Comparison of ENCODE assay signal across 9 mouse cellular contexts in the genomic region with DNA sequence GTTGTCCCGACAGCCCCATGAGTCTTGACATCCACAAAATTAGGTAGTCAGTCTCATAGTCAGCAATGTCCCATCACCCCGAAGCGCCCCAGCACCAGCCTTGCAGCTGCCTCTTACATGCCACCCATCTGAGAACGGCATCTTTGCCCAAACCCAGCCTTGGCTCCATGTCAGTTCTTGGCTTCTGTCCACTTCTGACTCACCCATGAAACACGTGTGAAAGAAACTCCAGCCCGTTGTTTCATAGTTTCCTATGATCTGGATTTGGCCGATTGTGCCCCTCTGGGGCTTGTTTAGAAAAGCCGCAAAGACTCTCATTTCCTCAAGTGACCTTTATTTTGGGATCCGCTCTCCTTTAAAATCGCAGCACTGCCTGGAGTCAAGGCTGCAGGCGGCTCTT. TPM values are rescaled to one million over a fixed set of nuclear protein-coding genes. Genes with fewer than 3 reads are reported as not detected.
DNase-seq lines count a peak whose midpoint lies in the region; ATAC-seq lines count a peak whose summit lies in the region.
"Had no signal": no experiment of that assay in that cellular context is flagged by ENCODE, and none has a peak within 500 bp of the region (broad histone marks: within the 10 kb centered on the region; RNA-seq: fewer than 3 reads in every experiment).

No protein-coding gene starts in this region.

- peak; percentile 47 to 53 for DNase-seq in kidney, postnatal 36 days
- DNase-seq in kidney, adult 18-20 months, result no peak
- DNase-seq in adrenal gland, adult (ENCODE audit: inconsistent age in 2 of 2, low spot score in 1 of 2), result peak; percentile 90 to 97
- DNase-seq in cerebellum, postnatal 25 days, result peak; percentile 72 to 81
- peak; percentile 82 for DNase-seq in heart, postnatal 4 days
- DNase-seq in skeletal muscle tissue, adult 2 months (ENCODE audit: low read depth, low spot score), result peak; percentile 73
- no peak for DNase-seq in thymus, postnatal 36 days

- WGBS in midbrain, embryonic 16.5 days, result 76% methylated on average over 11 of the region's 11 CpGs

- no peaks in the 10 kb centered on the region for H3K27me3 ChIP-seq in midbrain, embryonic 16.5 days (ENCODE audit: control insufficient read depth, insufficient read depth, low read depth, low read length)

- H3K4me2 ChIP-seq in midbrain, embryonic 16.5 days (ENCODE audit: low read length), result no peak overlapping the region

- H3K36me3 ChIP-seq in midbrain, embryonic 16.5 days (ENCODE audit: control insufficient read depth, insufficient read depth, low read length), result no peaks in the 10 kb centered on the region

- no peak overlapping the region for H3K9ac ChIP-seq in midbrain, embryonic 16.5 days (ENCODE audit: low read depth, low read length)

- H3K27ac ChIP-seq in midbrain, embryonic 16.5 days (ENCODE audit: low read length), result no peak overlapping the region

- H3K4me1 ChIP-seq in midbrain, embryonic 16.5 days (ENCODE audit: control insufficient read depth, insufficient read depth, low read length), result peaks cover 32% of the 10 kb centered on the region

- H3K9me3 ChIP-seq in midbrain, embryonic 16.5 days (replicated peaks; ENCODE audit: control insufficient read depth, low read length, poor library complexity, severe bottlenecking), result no peaks in the 10 kb centered on the region

- ATAC-seq in midbrain, embryonic 16.5 days, result no peak

- H3K4me3 ChIP-seq in midbrain, embryonic 16.5 days (ENCODE audit: low read depth, low read length), result no peak overlapping the region

RNA-seq across cellular contexts. Expression of gene Tmem120a, which starts 22.1 kb away (rescaled TPM):
- total RNA-seq in heart, postnatal 4 days (2021), result 10 to 100 TPM; 14.4 to 16.7 TPM
- 87.2 and 87.8 TPM in 2 replicates for polyA plus RNA-seq in midbrain, embryonic 16.5 days (2015; fragmentation: Nextera tagmentation; extraction: Ambion mirVana)

RNA-seq across cellular contexts. Expression of gene Por, which starts 52.3 kb away (rescaled TPM):
- total RNA-seq in heart, postnatal 4 days (2021), result 10 to 100 TPM; 54.0 to 55.5 TPM
- polyA plus RNA-seq in midbrain, embryonic 16.5 days (2015; fragmentation: Nextera tagmentation; extraction: Ambion mirVana), result 123 and 127 TPM in 2 replicates

RNA-seq across cellular contexts. Expression of gene Styxl1, which starts 56.1 kb away (rescaled TPM):
- not detected for total RNA-seq in heart, postnatal 4 days (2021)
- polyA plus RNA-seq in midbrain, embryonic 16.5 days (2015; fragmentation: Nextera tagmentation; extraction: Ambion mirVana), result 0.24 and 0.46 TPM in 2 replicates
- polyA plus RNA-seq: intestine, embryonic 14.5 days had no signal

RNA-seq across cellular contexts. Expression of gene Mdh2, which starts 56.2 kb away (rescaled TPM):
- 1,000 to 10,000 TPM; 1,387 to 1,444 TPM for total RNA-seq in heart, postnatal 4 days (2021)
- 565 and 600 TPM in 2 replicates for polyA plus RNA-seq in midbrain, embryonic 16.5 days (2015; fragmentation: Nextera tagmentation; extraction: Ambion mirVana)

Comparison
In these comparisons a context has a peak if more than half of its experiments do, and no peak if none do; other contexts are left out.
1. DNase-seq: peak in kidney, postnatal 36 days (2 of 2), adrenal gland, adult (2 of 2), cerebellum, postnatal 25 days (2 of 2), heart, postnatal 4 days (single experiment) and skeletal muscle tissue, adult 2 months (single experiment); none in kidney, adult 18-20 months (single experiment) and thymus, postnatal 36 days (0 of 2).